Mouse (Mus musculus) spleen, postnatal 10 days (tissue): ENCODE measurements around the gene Pgbd5.
A peak's percentile ranks its signal among the peaks of the same experiment; 100 is the strongest.

ENCODE experiments used
- DNase-seq, 2 experiments: peaks; one replicate each; pipeline ENCODE4 v3.0.0; 2021 to 2022; ENCODE audit warnings: low spot score in 2 of 2

Pgbd5 gene

DNA sequence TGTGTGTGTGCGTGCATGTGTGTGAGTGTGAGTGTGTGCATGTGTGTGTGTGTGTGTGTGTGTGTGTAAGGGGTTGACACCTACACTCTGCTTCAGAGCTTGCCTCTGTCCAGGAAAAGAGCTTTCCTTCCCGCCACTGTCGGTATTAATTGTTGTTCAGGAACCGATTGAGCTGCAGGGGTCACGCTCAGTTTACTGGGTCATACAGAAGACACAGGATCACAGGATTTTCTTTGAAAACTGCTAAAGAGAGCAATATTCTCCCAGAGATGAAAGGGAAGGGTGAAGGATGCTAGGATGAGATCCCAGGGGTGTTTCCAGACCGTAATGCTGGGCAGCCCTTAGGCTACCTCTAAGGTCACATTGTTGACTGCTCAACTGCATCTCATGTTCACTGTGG, at the start of gene Pgbd5:
TSS of gene Pgbd5 (minus strand) at position 101 of the 400 bp plus-strand sequence.
- no peak for DNase-seq

DNA sequence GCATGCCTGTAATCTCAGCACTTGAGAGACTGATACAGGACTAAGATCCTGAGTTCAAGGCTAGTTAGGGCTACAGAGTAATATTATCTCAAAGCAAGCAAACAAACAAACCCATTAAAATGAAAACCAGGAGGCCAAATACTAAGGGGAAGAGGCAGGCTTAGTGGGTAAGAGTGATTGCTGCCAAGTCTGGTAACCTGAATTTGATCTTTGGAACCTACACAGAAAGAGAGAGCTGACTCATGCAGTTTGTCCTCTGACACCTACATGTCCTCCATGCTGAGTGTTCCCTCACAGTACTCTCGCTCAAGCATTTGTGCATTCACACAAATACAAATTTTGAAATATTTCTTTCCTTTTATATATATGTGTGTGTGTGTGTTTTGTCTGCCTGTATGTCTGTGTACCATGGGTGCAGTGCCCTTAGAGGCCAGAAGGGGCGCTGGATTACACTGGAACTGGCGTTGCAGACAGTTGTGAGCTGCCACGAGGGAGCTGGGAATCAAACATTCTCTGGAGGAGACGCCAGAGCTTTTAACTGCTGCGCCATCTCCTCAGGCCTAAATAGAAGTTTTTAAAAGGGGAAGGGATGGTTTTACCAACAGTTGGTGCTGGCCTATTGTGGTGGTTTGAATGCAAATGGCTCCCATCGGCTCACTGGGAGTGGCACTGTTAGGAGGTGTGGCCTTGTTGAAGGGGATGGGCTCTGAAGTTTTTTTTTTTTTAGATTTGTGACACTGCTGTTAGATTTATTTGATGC, 44.1 kb upstream of the Pgbd5 start:
- peak in 1 of 2 experiments; percentile 21 for DNase-seq

DNA sequence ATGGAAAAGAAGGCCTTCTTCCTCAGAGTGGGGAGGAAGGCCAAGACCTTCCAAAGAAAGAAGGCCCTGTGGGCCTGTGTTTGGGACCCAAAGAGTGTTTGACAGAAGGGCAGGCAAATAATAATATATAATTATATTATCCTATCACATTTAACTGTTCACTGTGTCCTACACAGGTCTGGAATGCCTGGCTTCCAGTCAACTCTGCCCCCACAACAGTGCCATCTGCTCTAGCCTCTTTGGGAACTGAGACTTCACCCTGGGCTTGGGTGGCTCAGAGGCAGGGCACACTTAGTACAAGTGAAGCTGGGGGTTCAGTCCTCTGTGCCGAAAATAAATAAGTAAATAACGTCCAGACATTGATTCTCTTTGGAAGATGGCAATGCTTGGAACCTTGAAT, 43.3 kb upstream of the Pgbd5 start:
- no peak for DNase-seq

DNA sequence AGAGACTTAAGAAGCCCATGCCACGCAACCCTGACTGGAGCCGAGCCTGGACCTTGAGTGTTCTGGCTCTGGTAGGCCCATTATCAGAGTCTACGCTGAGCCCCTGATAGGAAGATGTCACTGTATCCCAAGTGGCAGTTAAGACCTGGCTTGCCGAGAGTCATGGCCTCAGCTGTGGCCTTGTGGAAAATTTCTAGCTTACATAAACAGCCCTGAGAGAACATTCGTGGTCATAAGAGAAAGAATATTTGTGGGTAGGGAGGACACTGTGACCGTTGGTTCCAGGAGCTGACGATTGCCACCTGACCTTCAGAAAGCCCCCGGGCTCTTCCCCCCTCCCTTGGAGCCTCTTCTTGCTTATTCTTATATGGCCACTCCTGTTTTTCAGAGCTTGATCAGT, 40.9 kb upstream of the Pgbd5 start:
- DNase-seq: no peak

DNA sequence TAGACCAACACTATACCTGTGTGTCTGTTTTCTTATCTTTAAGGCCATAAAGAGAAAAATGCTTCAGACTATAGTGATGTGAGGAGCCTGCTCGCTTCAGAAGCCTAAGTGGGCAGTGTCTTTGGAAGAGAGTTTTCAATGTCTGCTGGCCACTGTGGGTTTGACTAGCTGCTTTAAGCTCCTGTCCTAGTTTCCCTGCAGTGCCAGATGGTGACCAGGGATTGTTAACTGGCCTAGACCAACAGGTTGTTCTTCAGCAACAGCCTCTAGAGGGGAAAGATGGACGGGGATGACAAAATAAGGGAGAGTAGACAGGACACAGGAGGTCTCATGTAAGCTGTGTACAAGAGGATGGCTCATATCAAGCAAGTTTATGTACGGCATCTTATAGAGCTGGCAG, 39.8 kb upstream of the Pgbd5 start:
- DNase-seq: no peak

DNA sequence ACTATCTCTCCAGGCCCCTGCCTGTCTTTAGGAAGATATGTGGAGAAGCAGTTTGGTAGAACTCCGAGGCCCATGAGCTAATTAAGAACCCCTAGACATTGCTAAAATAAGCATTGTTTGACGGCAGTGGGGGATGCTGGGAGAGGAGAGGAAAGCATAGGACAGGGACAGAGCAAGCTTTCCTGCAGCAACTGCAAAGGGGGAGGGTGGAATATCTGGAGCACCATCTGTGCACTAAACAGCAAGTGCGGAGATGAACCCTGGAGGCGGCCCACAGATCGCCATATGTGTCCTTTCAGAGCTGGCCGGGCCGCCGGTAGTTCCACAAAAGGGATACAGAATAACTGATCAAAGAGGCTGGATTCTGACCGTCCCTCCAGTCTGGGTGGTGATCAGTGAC, 37.2 kb upstream of the Pgbd5 start:
- DNase-seq: no peak

DNA sequence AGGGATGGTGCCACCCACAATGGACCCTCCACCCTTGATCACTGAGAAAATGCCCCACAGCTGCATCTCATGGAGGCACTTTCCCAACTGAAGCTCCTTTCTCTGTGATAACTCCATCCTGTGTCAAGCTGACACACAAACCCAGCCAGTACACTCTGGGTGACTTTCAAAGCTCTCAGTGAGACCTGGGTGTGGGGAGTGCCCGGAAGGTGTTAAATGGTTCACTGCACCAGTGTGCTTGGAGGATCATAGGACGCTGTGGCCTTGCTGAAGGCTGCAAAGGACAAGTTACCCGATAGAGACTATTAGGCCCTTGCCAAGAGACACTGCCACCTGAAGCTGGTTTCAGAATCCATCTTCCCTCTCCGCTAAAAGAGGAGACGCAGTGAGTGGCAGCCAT, 36.2 kb upstream of the Pgbd5 start:
- no peak for DNase-seq

DNA sequence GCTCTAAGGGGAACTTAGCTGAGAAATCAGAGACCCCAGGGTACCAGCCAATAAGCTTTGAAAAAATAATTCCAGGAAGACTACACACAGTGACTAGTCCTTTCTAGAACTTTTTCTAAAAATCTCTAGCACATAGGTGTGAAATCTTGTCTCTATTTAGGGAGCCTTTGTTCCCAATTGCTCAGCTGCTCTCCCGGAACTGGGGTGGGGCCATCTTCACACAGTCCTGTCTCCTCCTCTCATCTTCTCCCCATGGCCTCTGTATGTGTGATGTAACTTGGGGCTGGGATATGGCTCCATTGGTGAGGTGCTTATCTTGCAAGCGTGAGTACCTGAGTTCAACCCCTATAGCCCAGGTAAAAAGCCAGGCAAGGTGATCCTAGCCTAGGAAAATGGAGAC, 25.2 kb upstream of the Pgbd5 start:
- no peak for DNase-seq

DNA sequence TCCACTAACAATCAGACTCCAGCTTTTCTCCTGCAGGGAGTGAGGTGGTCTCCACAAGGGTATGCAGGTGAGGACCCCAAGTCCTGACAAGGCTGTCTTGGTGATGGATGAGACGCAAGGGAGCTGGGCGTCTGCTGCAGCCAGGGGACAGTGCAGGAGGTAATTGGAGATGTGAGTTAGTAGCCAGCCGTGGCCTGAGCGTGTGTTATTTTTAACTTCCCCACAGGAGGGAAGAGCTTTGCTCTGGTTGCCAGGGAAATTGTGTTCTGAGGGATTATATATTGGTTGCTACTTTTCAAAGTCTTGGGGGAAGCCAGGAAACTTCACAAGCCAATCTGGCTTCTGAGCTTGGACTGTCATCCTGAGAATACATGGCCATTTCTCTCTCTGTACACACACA, 23.7 kb upstream of the Pgbd5 start:
- no peak for DNase-seq

DNA sequence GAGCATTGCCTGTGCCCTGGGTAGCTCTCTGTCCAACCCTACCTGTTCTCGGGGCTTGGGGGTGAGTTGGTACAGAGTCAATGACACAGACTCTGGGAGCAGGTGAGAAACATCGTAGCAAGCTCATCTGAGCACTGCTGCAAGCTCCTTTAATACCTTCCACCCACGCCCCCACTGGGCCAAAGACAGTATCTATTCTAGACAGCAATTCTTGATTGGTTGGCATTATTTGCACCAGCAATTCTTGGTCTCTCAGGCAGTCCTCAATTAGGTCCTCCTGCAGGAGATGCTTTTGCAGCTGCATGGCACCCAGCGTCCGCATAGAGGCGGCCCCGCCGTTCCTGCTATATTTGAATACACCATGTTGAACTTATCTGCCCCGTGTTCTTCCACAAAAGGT, 22.7 kb upstream of the Pgbd5 start:
- no peak for DNase-seq

DNA sequence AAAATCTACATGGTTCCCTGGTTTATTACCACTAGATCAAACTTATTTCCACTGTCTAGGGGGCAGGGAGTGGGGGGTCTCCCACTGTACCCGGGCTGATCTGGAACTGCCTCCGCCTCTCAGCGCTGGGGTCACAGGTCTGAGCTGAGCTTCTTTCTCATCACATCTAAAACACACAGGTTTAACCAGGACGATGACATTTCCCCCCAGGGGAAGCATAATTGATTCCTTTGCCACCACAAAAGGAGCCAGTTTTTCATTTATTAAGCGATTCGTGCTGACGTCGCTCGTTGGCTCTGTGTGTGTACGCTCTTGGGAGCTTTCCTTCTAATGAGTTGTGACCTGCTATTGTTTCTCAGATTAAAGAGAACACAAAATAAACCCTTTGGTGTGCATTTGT, 21.6 kb upstream of the Pgbd5 start:
- no peak for DNase-seq

DNA sequence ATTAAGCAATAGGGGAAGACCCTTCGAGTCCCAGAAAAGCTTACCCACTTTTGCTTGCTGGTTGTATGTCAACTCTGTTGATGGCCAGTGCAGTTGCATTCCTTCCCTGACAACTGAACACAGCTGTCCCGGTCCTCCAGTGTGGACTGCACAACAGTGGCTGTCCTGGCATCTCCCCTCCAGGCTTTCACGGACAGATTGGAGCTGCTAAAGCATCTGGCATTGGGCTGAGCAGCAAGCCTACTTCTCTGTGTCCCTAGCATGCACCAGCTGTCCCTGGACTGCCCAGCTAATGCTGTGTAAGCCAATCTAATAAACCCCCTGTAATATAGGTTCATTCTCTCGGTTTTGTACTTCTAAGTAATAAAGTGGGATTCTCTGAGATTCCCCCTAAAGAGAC, 21.2 kb upstream of the Pgbd5 start:
- no peak for DNase-seq

DNA sequence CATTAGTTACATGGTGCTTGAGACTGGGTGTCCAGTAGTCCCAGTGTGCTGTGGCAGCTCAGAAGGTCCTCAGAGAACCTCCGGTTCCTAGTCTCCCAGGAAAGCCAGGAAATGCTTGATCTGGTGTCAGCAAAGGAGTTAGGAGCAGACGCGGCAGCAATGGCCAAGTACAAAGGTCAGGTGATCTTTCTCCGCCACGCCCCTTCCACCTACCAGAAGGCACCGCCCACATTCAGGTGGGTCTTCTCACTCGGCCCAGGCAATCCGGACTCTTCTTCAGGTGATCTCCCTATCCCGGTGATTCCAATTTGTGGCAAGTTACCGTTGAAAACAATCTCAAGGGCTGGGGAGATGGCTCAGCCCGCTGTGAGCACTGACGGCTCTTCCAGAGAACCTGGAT, 20.2 kb upstream of the Pgbd5 start:
- no peak for DNase-seq

DNA sequence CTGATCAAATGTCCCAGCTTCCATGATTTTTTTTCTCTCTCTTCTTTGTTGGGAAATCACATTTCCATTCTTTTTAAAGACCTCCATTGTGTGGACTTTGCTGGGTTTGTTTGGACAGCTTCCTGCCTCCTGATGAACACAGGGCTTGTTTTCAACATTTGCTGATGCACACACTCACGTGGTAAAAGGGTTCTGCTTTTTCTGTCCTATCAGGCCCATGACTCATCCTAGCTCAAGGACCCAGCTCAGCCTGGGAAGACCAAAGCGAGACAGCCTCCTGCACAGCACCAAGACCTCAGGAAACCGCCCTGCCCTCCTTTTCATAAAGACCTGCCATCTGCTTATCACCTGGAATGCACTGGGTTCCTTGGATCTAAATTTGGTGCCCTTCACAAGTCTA, 15.9 kb upstream of the Pgbd5 start:
- no peak for DNase-seq

DNA sequence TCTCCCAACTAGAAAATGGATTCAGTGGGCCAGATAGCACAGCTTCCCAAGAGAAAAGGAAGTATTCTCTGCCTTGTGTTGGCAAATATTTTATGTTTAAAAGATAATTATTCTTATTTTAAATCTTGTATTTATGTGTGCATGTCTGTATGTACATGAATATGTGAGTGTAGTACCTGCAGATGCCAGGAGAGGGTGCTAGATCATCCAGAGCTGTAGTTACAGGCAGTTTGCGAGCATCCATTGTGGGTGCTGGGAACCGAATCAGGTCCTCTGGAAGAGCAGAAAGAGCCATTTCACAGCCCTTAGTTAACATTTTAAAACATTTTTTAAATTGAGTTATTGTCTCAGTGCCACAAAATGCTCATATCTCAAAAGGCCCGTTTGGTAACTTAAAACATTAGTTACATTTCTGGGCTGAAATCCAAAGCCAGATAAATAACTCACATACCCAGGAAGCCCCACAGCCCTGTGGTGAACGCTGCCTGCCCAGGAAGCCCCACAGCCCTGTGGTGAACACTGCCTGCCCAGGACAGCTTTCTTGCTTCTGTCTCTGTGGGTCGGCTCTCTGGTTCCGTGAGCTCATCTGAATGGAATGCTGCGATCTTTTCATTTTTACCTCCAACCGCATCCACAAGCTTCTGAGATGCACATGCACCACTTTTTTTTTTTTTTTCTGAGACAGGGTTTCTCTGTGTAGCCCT, 10.9 kb upstream of the Pgbd5 start:
- no peak for DNase-seq

DNA sequence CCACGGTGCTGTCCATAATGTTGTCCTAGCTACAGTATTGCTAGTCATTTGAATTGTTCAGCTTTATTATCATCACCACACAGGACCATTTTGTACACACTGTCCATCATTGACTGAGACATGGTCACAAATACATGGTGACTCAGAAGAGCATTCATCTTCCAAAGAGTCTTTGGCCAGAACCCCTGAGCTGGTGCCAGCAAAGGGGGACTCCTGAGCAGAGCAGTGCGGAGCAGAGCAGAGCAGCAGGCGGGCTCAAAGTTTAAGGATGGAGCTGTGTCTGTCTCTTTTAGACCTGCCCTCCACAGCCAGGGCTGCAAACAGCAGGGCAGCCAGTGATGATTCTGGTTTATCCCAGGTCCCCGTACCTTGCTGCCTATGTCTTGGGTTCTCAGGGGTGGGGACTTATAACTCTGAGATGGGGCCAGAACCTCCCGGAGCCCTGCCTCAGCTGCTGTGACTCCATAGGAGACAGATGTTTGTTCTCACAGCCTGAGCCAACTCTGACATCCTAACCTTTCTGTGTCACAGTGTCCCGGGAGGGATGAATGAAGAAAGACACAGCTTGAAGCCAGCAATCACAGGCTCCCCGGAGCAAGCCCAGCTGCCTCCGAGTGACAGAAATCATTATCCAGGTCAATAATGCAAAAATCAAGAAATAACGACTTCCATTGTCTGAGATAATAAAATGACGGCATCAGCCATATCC, 9.7 kb upstream of the Pgbd5 start:
- no peak for DNase-seq

DNA sequence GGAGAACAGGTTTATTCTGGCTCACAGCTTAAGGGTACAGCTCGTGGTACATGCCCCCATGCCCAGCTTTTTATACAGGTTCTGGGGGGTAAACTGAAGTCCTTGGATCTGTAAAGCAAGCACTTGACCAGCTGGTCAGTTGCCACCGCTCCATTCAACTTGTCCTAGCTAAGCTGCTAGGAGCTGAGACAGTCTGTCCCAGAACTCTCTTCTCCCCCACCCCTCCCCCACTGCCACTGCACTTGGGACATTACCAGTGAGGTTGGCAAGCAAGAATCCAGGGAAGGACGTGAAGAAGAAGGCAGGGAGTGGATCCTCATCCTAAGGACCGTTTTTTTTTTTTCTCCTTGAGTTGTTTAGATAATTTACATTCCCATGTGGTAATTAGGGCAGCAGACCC, 2.7 kb downstream of the Pgbd5 start:
- no peak for DNase-seq

DNA sequence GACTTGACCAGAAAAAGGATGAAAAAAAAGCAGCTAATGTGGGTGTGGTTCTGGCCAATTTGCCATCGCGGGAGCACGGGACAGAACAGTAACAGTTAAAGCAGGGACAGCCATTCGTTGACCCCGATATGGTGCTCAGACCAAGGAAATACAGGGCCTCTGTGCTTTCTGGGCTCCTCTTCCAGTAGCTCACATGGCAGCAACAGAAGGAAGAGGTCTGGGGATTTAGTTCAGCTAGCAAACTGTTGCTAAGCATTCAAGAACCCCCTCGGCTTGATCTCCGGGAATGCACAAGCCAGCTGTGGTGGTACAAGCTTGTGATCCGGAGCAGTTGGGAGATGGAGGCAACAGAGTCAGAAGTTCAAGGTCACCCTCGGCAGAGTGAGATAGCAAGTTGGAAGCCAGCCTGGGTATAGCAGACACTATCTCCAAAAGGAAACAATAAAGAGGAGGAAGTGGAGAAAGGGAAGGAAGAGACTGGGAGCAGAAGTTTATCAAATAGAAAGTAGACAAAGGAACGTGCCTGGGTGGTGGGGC, 3.7 kb downstream of the Pgbd5 start:
- no peak for DNase-seq

DNA sequence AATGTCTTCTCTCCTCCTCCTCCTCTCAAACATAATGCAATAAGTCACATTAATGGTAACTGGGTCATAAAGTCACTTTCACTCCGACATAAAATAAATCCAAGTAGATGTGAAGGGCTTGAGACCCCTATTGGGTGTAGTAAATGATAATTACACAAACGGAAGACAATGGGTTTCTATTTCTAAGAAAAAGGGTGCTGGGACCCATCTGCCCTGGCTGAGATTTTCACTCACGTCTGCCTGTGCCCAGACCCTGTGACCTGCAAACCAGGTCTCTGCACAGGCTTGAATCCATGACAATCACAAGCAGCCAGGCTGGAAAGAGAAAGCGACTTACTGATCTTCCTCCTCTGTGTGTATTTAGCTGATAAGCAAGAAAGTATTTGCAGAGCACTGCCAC, 4.3 kb downstream of the Pgbd5 start:
- no peak for DNase-seq

DNA sequence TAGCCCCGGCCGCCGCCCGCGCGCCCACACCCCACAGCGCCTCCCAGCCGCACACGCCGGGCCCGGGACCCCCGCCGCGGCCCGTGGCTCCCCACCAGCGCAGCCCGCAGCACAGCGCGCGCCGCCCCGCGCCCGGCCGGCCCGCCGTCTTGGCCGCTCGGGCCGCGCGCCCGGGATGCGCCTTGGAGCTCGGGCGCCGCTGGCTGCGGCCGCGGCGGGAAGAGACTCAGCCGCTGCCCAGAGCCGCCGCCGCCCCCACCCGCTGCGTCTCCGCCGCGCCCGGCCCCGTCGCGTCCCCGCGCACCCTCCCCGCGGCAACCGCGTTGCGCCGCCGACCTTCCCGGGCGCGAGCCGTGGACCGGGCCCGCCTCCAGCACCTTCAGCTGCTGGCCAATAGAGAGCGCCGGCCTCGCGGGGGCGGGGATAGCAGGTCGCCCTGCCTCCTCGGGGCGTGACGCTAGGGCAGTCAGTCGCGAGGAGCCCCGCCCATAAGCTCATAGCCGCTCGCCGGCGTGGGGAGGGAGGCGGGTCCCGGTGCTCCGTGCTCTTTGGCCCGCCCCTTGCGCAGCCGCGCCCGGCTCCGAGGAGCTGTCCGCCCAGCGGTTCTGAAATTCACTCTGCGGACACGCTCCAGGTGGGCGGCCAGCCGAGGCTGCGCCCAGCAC, 5.2 kb downstream of the Pgbd5 start:
- DNase-seq: peak; percentile 44 to 86

DNA sequence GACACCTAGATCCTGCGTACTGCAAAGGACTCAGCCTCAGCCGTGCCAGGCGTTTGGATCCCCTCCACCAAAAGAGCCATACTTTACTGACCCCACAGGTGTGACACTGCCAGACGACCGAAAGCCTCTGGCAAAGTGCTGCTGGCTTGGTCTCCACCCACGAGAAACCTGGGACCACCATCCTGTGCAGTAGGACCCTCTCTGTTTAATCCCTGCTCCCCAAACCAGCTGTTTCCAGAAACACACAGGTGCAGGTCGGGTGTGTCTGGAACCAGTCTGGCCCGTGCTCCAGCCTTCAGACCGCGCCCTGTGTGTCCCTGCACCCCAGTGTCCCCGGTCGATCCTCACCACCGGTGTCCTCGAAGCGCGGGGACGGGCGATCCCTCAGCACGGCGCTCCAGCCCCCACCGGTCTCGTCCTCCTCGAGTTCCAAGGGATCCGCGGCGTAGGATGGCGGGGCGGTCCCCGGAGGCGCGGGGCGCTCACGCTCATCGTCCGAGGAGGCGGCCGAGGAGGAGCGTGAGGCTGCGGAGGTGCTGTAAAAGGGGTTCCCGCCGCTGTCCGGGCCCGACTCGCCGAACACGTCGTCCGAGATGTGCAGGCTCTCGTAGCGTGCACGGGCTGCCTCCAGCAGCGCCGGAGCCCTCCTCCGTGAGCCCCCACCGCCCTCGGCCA, 5.9 kb downstream of the Pgbd5 start:
- no peak for DNase-seq

DNA sequence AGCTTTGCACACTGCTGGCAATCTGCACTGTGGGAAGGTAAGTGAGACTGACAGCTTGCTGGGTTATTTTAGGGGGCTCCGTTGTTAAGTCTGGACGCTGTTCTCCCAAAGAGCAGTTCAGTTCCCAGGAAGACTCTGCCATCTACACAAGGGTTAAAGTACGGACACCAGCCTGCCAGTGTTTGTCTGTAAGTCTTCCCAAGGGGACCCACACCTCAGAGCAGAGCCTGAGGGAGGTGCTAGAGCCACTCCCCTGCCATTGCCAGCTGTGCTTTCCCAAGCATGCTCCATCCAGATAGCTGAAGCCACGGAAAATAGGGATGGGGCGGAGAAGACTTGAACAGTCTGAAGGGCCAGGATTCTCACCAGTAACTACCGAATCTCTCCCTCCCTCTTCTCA, 8.6 kb downstream of the Pgbd5 start:
- DNase-seq: no peak
